Mouse (Mus musculus) adrenal gland, postnatal 4 days (tissue): ENCODE data around the gene Tmed10. TPM values are rescaled to one million over a fixed set of nuclear protein-coding genes. Genes with fewer than 3 reads are reported as not detected.

Source experiments
- DNase-seq, 2 experiments: peaks; one replicate each; pipeline ENCODE4 v3.0.0; 2021 to 2022; ENCODE audit warnings: low spot score in 2 of 2, mixed read lengths in 2 of 2
- total RNA-seq, 2 experiments: library from RNA; stranded (reverse); gene quantifications; 2 replicates each; pipeline ENCODE4 v1.2.3; 2021

Gene Tmed10
- total RNA-seq, 2 experiments from 2014 or later: 290 to 301 TPM

DNA sequence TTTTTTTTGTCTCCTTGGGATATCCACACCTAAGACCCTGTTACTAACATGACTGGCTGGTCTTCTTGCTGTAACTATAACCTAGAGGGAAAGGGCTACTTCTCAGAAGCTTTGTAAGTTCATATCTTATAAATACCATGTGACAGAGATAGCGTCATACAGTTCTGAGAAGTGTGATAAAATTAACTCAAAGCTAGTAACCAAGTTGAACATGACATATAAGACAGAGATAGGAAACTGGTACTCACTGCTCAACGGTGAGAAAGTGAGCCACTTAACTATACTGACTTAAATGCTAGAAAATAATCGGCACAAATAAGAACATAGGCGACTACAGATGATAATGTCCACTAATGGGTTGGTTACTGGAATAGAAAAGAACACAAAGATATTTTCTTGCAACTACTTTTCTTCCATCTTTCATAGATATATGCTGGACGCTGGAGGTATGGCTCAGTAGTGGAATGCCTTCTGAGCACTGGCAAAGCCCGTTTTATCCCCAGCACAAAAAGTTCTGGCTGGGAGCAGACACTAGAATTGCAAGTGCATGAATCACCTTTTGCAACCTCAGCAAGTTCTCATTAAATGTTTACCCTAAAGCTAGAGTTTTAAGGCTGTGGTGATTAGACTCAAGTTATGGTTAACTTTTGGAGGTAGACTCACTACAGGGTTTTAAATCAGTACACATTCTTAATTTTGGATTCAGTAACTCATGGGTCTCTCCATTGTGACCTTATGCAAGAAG lies 36.9 kb downstream of the Tmed10 start:
- no peak for DNase-seq

DNA sequence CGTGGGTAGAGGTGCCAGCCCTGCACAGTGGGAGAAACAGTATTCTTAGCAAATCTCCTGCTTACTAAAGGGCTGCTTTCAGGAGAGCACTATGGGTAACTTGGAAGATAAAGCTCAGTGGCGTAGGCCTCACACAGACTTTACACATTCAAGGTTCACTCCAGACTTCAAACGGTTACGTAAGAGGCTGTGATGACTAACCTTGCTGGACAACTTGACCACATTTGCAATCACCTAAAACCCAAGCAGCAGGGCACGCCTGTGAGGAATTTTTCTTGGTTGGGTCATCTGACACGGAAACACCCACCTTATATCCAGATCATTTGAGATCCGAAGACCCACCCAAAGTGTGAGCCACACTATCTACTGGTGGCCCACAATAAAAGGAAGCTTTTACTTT lies 44.5 kb downstream of the Tmed10 start:
- DNase-seq: no peak

DNA sequence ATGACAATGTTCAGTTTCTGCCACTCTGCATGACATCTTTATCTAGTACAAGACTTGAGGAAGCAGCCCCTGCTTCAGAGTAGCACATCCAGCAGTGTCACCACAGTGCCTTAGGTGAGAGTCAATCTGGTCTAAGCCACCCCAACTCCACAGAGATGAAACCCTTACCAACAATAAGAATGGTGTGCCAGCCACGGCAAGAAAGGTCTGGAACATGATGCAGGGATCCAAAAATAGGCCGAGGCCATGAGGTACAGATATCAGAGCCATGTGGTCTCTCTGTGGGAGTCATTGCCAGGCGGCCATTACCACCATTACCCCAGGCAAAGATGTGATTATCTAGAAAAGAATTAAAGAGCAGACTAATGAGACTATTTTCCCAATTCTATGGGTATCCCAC lies 66.0 kb downstream of the Tmed10 start:
- DNase-seq: no peak

DNA sequence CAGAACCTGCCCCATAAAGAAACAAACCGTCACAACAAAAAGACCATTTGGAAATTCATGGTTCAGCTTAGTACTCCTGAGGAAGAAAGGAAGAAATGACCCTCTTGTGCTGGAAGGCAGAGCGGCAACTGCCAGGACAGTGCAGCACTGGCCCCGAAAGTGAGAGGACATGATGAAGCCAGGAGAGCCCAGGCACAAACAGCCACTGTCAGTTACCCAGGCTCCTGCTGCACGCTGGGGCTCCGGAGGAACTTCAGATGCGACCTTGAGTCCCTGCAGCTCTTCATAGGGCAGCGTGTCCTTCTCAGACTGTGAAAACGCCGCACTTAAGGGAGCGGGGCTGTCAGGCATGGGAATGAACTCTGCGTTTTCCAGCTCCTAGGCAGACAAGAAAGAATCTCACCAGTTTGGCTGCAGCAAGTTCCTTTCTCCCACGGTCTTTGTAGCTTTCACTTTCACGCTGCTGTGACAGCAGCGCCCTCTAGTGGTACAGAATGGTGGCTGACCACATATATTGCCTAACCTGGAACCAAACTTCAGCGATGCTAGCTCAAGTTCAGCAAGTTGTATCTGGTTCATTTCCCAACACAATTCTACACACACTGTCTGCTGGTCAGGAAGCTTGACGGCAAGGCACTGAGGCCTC lies 69.3 kb downstream of the Tmed10 start:
- peak; percentile 45 to 77 for DNase-seq

DNA sequence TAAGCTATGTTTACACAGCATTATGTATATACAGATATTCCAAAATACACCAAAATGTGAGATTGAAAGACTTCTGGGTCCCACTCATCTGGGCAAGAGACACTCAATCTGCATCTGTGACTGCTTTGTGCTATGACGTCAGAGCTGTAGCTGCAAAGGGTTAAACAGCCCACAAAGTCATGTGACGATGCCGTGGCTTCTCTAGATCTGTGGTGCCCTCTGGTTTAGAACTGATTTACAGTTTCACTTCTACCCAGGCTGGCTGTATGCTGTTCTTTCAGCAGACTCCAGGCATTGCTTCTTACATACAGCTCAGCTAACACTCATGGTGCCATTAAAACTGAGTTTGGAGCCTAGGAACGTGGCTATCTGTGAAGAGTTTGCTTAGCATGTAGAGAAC lies 69.9 kb downstream of the Tmed10 start:
- no peak for DNase-seq

DNA sequence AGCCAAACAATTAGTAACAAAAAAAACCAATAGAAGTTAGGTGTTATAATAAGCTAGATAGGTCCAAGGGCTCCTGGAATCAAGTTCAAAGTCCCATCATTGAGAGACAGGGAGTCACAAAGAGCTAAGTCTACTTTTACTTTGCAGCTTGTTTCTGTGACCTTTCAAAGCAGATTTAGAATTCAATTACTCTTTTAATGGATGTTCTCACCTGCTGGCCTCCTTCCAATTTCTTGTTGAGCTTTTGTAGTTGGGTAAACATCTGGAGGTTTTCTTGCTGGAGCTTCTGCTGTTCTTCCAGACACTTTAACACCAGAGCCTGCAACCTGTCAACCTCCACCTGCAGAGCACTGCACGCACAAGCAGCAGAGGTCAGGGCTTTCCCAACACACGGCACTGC lies 71.4 kb downstream of the Tmed10 start:
- no peak for DNase-seq

DNA sequence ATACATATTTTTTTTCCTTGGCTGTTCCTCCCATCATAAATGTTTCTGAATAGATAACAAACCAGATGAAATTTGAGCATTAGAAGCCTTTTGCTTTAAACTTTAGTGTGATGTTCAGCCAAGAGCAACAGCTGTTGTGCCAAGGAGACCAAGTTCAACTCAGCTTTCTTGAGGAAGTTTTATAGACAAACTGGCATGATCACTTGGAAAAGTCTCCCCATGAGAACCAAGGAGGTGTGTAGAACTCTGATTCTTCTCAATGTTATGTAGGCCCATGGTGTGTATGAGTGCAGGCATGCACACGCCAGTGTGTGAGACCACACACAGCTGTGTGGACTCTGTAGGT lies 75.8 kb downstream of the Tmed10 start:
- DNase-seq: no peak

DNA sequence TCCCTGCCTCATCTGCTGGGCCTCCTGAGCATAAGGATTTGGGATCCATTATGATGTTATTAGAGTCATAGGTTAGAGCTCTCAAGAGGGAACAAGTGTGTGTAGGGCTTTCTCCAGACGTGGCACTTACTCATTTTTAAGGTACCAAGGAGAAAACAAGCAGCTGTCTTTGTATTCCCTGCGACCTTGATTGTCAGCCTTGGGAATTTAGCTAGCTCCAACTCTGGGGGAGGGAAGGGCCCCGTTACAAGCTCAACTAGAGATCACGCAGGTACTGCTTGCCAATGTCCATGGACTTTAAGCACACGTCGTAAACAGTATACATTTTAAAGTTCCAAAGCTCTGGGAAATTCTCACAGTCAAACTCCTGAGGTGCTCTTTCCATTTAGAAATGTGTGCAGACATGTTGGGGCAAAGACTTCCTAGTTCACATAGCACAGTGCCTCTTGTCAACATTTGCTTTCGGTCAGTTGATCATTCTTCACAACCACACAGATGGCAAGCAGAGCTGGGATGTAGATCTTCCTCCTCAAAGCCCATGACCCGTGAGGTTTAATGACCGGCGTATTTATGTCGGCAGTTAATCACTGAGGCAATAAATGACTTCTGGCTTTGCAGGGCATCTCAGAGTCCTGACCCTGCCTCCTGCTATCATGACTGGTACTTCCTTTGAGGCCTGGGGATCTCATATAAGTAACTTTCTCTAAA lies 76.4 kb downstream of the Tmed10 start:
- DNase-seq: no peak

DNA sequence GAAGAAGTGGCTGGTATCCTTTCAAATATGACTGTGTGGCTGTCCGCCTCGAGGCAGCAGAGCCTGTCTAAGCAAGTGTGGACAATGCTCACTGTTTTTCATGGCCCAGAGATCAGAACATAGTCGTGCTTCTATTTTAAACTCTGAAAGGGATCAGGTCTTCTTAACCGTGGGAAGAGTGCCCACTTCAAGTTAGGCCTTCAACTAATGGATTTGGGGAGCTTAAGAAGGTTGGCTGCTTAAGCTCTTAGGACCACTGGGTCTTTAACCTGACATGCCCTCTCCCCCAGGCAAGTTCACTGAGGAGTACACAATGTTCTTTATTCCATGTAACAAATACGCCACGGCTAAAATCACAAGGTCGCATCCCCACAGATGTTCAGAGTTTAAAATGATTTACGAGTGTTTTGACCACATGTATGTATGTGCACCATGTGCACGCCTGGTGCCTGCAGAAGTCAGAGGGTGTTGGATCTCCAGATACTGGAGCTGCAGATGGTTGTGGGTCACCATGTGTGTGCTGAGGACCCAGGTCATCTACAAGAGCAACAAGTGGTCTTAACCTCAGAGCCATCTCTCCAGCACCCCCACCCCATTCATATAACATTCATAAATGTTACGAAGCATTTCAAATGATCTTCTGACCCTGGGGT lies 77.2 kb downstream of the Tmed10 start:
- DNase-seq: no peak

DNA sequence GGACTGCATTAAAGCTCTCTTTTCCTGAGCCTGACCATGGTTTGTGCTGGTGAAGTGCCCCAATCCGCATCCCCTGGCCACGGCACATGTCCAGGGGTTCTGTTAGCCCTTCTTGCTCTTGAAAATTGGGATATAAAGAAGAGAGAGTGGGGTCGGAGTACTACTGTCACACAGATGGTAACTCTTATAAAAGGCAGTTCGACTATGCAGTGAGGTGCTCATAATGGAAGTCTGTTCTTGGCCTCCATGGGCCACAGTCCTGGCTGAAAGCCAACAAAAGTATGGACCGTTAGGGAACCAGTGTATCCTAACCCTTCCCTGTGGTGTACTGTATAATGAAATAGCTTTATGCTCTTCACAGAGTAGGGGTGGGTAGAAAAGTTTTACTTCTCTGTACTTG lies 77.7 kb downstream of the Tmed10 start:
- no peak for DNase-seq

DNA sequence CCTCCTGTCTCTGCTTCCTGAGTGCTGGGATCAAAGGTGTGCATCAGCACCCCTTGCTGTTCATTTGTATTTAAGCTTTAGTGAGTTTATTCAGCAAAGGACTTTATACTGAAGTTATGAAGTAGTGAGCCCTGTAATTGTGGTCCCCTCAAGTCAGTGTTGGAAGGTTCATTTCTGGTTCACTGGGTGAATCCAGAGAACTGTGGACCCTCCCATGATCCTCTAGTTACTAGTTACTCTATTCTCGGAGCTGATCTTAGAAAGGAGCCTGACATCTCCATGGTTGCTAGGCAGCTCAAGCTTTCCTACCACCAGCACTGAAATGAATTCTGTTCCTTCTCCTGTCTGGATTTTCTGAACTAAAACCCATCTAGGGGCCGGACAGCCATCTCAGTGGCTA lies 79.1 kb downstream of the Tmed10 start:
- no peak for DNase-seq

DNA sequence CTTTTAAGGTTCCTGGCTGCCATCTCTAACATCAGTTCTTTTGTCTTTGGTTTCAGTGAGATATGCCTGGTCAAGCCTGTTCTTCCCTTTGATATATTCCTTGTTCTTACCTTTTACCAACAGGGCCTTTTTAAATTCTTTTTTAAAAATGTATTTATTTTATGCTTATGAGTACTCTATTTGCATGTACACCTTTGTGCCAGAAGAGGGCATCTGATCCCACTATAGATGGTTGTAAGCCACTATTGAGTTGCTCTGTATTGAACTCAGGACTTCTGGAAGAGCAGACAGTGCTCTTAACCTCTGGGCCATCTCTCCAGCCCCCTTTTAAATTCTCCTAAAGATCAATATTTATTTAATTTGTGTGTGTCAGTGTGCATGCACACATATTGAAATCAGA lies 81.7 kb downstream of the Tmed10 start:
- no peak for DNase-seq

DNA sequence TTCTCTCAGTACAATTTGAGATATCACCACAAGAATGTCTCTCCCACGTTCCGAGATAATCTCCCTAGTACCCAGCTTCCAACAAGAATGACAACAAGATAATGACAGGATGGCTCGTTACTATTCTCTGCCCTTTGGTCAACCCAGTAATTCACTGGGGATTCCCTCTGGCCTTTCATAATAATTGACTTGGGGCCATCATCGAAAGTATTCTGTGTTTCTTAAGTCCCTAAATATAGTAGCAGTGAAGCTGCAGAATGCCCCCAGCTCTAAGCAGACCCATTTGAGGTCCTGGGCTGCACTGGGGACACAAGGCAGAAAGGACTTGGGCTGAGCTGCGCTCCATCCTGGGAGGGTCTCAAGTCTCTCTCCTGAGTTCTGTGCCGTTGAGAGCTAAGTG lies 82.4 kb downstream of the Tmed10 start:
- DNase-seq: no peak

DNA sequence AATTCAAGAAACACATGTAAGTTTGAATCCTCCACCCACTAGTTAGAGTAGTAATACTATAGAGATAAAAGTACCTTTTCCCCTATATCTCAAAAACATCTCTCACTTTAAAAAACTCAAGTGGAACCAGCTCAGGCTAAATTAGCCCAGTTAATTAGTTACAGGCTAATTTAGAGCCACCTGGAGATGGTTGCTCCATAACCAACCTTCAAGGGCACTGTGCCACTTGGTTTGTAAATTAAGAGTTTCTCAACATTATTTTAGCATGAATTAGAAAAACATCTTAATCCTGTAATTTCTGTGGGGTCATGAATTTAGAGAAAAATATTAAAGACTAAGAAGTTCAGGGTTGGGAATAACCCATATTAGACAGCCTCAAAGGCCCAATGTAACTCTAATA lies 83.1 kb downstream of the Tmed10 start:
- DNase-seq: no peak

DNA sequence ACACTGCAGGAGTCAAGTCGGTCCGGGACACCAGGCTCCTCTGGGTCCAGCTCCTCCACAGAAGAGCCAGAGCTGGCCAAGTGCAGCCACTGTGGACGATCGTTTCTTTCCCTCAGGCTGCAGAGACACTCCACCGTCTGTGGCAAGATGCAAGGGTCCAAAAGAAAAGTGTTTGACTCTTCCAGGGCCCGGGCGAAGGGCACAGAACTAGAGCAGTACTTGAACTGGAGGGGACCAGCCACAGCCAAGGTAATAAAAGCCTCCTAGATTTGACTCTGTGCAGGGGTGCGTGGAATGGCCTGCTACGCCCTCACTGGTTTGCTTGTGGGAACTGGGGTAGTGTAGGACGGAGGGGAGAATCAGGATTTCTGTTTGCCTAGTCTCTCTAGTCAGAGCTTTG lies 84.0 kb downstream of the Tmed10 start:
- no peak for DNase-seq

Other genes starting within 250 kb of the Tmed10 start
- gene Rps6kl1, start 223.6 kb downstream of the Tmed10 start, total RNA-seq: 1 to 10 TPM; 3.6 to 3.9 TPM
- gene Pgf, start 197.1 kb downstream of the Tmed10 start, total RNA-seq: 1 to 10 TPM; 3.2 to 4.3 TPM
- gene Eif2b2, start 155.4 kb downstream of the Tmed10 start, total RNA-seq: 10 to 100 TPM; 84.2 to 89.1 TPM
- 10 to 100 TPM; 11.9 to 12.9 TPM for gene Mlh3, start 104.2 kb downstream of the Tmed10 start, total RNA-seq
- 10 to 100 TPM; 29.3 to 38.6 TPM for gene Acyp1, start 86.4 kb downstream of the Tmed10 start, total RNA-seq
- gene Zc2hc1c, start 86.3 kb downstream of the Tmed10 start, total RNA-seq: 1 to 10 TPM; 1.4 to 2.0 TPM
- gene Nek9, start 35.5 kb downstream of the Tmed10 start, total RNA-seq: 10 to 100 TPM; 76.7 to 77.0 TPM
- 1 to 10 TPM; 6.5 to 8.3 TPM for gene Fos, start 99.0 kb upstream of the Tmed10 start, total RNA-seq
- 10 to 100 TPM; 22.6 to 23.0 TPM for gene Jdp2, start 224.2 kb upstream of the Tmed10 start, total RNA-seq